Mouse (Mus musculus) spleen, embryonic (tissue): Measurements from ENCODE around the gene Myo5c.

ENCODE experiments used
- CTCF ChIA-PET: fragments of 350-600 bp; sonication (Branson Sonifier 250); formaldehyde crosslinking; loops from one replicate; lab custom pipeline; 2022; lab: Charles Lee

Gene Myo5c

GRCm38 (mm10) chr9:75231841-75232746 is at the start of gene Myo5c:
TSS of gene Myo5c (plus strand) at chr9:75232020.
- CTCF ChIA-PET: no interaction called here

DNA sequence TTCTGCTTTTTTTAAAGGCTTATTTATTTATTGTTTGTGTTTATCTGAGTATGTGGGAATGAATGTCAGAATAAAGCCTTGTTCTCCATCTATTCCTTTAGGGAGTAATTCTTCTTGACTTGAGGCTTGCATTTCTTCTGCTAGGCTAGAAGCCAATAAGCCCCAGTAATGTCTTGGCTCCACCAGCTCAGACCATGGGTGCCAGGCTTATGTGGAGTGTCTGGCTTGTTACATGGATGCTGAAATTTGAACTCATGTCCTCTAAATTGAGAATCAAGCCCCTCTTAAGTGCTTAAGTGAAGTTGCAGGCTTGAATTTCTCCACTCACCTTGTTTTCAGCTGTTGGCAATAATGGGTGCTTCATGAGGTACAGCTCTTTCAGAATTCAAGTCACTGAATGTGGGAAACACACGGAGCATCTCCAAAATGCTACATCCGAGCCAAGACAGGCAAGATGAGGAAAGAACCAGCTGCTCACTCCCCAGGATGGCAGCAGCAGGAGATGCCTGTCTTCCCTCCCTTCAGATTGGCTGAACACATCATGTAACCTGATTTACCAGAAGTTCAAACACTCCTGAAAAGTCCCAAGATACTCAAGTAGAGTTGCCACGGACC is 44.1 kb upstream of the Myo5c start:
- CTCF ChIA-PET: no interaction called here

- CTCF ChIA-PET: no interaction called here
Measured at GRCm38 (mm10) chr9:75193858-75194257, 38.0 kb upstream of the Myo5c start.

- CTCF ChIA-PET: no interaction called here
Measured at GRCm38 (mm10) chr9:75196335-75196734, 35.5 kb upstream of the Myo5c start.

- CTCF ChIA-PET: interaction anchor here (0.8 kb wide), 1 partner anchor 18 kb away, joined by 3 read pairs; no protein-coding TSS in a partner anchor
Measured at GRCm38 (mm10) chr9:75197297-75197696, 34.5 kb upstream of the Myo5c start.

DNA sequence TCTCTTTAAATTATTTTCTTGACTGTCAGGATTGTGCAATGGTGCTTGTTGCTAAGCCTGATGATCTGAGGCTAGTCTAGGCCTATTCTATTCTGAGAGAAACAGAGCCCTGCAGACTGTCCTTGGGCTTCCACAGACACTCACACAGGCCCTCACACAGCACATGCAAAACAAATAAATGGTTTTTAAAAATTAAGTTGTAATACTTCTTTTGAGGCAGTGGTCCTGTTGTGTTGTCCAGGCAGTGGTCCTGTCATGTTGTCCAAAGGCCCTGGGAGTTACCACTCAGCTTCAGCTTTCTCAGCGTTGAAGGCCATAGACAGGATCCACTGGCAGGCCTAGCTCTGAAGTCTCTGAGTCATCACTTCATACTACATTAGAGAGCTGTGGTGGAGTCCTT is 30.3 kb upstream of the Myo5c start:
- CTCF ChIA-PET: no interaction called here

- CTCF ChIA-PET: no interaction called here
Measured at GRCm38 (mm10) chr9:75202036-75202435, 29.8 kb upstream of the Myo5c start.

GRCm38 (mm10) chr9:75209246-75209645 is 22.6 kb upstream of the Myo5c start:
- CTCF ChIA-PET: no interaction called here

- CTCF ChIA-PET: interaction anchor here (0.7 kb wide), 1 partner anchor 156 kb away, joined by 3 read pairs; no protein-coding TSS in a partner anchor
Measured at GRCm38 (mm10) chr9:75210269-75210668, 21.6 kb upstream of the Myo5c start.

DNA sequence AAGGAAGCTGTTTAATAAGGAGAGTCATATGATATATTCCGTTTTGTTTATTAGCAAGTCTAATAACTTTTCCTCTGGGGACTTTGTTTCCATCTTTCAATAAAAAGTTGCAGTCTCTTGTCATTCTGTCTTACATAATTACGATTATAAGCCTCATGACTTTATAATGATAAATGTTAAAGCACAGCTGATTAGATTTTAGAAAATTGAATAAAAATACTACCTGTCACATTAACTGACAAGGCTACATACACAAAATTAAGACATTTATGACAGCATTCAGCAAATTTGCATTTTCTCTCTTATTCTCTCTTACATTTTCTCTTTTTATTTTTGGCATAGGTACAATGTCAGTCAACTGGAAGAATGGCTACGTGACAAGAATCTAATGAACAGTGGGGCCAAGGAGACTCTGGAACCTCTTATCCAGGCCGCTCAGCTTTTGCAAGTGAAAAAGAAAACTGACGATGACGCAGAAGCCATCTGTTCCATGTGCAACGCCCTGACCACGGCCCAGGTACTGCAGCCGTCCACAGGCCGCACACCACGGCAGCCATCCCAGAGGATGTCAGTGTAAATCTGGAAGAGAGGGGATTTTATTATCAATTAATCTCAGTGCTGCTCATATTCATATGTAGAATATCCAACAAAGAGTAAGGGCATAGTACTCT is 16.9 kb upstream of the Myo5c start:
- CTCF ChIA-PET: interaction anchor here (0.6 kb wide), 1 partner anchor 306 kb away, joined by 3 read pairs; no protein-coding TSS in a partner anchor

DNA sequence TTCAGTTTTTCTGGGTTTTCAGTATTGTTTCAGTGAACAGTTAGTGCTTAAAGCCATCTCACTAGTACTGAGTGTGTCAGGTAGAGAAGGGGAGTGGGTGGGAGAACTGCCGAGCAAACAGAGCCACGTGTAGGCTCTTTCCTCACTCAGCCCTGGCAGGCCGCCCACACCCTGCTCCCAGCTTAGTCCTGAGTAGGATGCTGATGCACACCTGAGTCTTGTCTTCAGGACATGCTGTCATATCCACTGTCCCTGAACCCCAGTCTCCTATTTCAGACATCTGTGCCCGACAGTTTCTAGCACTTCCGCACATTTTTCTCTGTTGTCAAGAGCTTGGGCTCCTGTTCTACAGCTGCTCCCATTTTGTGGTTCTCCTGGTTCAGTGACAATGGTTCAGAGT is 11.9 kb upstream of the Myo5c start:
- CTCF ChIA-PET: no interaction called here

- CTCF ChIA-PET: no interaction called here
Measured at GRCm38 (mm10) chr9:75221420-75222287, 10.2 kb upstream of the Myo5c start.

- CTCF ChIA-PET: no interaction called here
Measured at GRCm38 (mm10) chr9:75232860-75233259, 1.0 kb downstream of the Myo5c start.

GRCm38 (mm10) chr9:75234271-75234741 is 2.5 kb downstream of the Myo5c start:
- CTCF ChIA-PET: no interaction called here

GRCm38 (mm10) chr9:75234983-75235627 is 3.3 kb downstream of the Myo5c start:
- CTCF ChIA-PET: no interaction called here

GRCm38 (mm10) chr9:75235696-75236095 is 3.9 kb downstream of the Myo5c start:
- CTCF ChIA-PET: no interaction called here

DNA sequence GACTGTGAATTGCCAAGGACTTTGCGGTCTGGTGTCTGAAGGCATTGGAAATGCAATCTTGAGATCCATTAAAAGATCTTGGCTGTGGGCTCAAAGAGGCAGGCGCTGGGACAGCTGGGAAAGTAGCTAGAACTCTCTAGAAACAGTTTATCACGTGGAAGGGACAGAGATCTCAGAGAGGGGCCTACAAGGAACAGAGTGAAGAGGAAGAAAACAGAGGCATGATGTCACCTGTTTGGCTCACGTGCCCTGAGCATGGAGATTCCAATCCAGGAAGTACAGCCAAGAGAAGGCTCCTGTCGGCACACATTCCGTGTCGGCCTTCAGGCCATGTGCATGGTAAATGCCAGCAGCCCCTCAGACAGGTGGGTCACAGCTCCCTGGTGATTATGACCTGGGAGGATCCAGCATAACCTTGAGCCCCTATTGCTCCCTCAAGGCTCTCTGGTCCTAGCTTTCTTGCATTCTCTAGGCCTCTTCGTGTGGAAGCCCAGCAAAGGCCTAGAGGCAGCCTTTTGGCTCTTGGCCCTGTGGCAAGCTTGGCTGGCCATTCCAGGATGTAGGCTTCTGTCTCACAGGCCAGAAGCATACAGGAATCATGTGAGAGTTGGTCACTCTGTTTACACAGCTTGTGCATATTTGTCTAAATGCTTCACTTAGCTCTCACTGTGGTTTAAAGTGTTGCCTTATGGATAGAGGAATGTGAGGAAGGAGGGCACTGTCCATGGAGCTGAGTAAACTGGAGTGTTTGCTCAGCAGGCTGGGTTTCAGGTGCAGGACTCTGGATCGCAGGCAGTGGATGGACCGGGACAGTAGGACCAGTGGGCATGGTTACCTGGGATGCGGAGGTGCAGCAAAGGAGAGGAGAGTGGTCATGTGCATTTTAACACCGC is 4.8 kb downstream of the Myo5c start:
- CTCF ChIA-PET: no interaction called here

GRCm38 (mm10) chr9:75238179-75238578 is 6.4 kb downstream of the Myo5c start:
- CTCF ChIA-PET: no interaction called here

DNA sequence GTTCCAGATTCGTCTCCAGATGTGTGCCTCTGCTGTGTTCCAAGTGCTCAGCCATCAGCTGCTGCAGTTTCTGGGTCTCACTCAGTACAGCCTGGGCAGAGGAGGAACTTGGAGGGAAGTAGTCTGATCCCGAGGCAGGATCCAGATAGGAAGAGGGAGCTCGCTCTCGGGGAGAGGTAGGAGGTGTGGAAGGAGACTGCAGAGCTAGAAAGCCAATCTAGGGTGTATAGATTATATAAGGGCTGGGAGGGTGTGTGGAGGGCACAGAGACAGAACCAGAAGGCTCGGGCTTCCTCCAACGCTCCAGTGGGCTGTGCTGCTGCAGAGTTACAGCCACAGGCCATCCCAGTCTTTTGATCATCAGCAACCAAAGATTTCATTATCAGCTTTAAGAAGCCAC is 11.2 kb downstream of the Myo5c start:
- CTCF ChIA-PET: no interaction called here
